Mouse (Mus musculus) ES-Bruce4 (cell line): ENCODE data around the gene Klhl22.

ENCODE experiments used
- CTCF ChIP-seq: IDR thresholded peaks from one replicate; pipeline ENCODE4 v1.8.1; 2011; ENCODE audit warnings: low read depth, low read length
- POLR2A ChIP-seq: IDR thresholded peaks from one replicate; pipeline ENCODE4 v1.8.1; 2011; ENCODE audit warnings: low read length; ENCODE audit not compliant: insufficient read depth

GRCm38 (mm10) chr16:17771117-17771865 is 11.9 kb downstream of the Klhl22 start:
- TF ChIP-seq POLR2A (no peak), CTCF (no peak)
